ENCODE assay signal across 7 mouse cellular contexts in genomic region chr10:91236844-91237243, GRCm38 (mm10). TPM values are rescaled to one million over a fixed set of nuclear protein-coding genes. Genes with fewer than 3 reads are reported as not detected.
A peak's percentile ranks its signal among the peaks of the same experiment; 100 is the strongest.
DNase-seq lines count a peak whose midpoint lies in the region.

No protein-coding gene starts in this region.

- DNase-seq in 3T3-L1 (ENCODE audit: low read depth, low spot score) = peak; percentile 87
- peak; percentile 57 for DNase-seq in 416B (ENCODE audit: low read depth)
- DNase-seq in cerebellum, adult 9-11 months = peak; percentile 17
- peak; percentile 24 for DNase-seq in gastrocnemius, postnatal 25 days
- peak; percentile 69 to 85 for DNase-seq in kidney, adult 8-10 months
- DNase-seq in lung, postnatal 4 days = peak; percentile 68 to 78
- DNase-seq in right cerebral cortex, postnatal 36 days (ENCODE audit: low spot score in 2 of 2) = no peak

RNA-seq across cellular contexts. Expression of gene Tmpo, which starts 55.7 kb away (rescaled TPM):
- total RNA-seq in gastrocnemius, postnatal 25 days (2021) = 10 to 100 TPM; 43.5 to 46.7 TPM

Comparison
In these comparisons a context has a peak if more than half of its experiments do, and no peak if none do; other contexts are left out.
1. DNase-seq: peak in 3T3-L1 (single experiment), 416B (single experiment), cerebellum, adult 9-11 months (single experiment), gastrocnemius, postnatal 25 days (single experiment), kidney, adult 8-10 months (2 of 2) and lung, postnatal 4 days (2 of 2); none in right cerebral cortex, postnatal 36 days (0 of 2).